In the genomic region with DNA sequence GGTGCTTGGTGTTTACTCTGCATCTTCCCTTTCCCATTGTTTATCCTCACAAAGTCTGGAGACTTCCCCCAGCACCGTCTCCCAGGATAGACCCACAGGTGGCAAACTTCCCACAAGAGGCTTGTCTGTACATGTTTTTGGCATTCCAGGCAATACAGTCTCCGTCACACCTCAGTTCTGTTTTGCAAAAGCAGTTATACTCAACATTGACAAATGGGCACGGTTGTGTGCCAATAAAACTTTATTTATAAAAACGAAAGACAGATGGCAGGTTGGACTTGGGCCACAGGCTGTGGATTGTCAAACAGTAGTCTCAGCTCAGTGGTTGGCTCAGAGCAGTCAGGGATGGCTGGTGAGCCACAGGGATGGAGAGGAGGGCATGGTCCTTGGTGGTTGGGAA, we compare ENCODE assay signal across 16 mouse cellular contexts.
DNase-seq lines count a peak whose midpoint lies in the region; ATAC-seq and TF ChIP-seq lines count a peak whose summit lies in the region.
"Had no signal": no experiment of that assay in that cellular context is flagged by ENCODE, and none has a peak within 500 bp of the region (broad histone marks: within the 10 kb centered on the region; RNA-seq: fewer than 3 reads in every experiment).

No protein-coding gene starts in this region.

- H3K4me1 ChIP-seq in stomach, postnatal 0 days (replicated peaks; ENCODE audit: control insufficient read depth, insufficient read depth) = peaks cover 4% of the 10 kb centered on the region

- H3K9me3 ChIP-seq in stomach, postnatal 0 days (ENCODE audit: control insufficient read depth, low read length) = no peaks in the 10 kb centered on the region
- H3K9me3 ChIP-seq: hindbrain, embryonic 13.5 days; limb, embryonic 13.5 days; neural tube, embryonic 12.5 days had no signal

- 0 out of 2 replicates have a peak overlapping the region, but pooled peaks have one; percentile 14 for H3K4me2 ChIP-seq in stomach, postnatal 0 days (replicated peaks; ENCODE audit: low read depth)
- H3K4me2 ChIP-seq: hindbrain, embryonic 13.5 days; limb, embryonic 13.5 days; neural tube, embryonic 12.5 days had no signal

- 40% methylated on average over 4 of the region's 4 CpGs for WGBS in stomach, postnatal 0 days

- peak overlapping the region; percentile 24; the same call in 1 of the 2 replicates for H3K4me3 ChIP-seq in left cerebral cortex, adult 2 months
- no peak overlapping the region for H3K4me3 ChIP-seq in layer of hippocampus, adult 2 months
- H3K4me3 ChIP-seq in stomach, postnatal 0 days (ENCODE audit: low read depth, low read length) = no peak overlapping the region
- H3K4me3 ChIP-seq: hindbrain, embryonic 13.5 days; limb, embryonic 13.5 days; neural tube, embryonic 12.5 days had no signal

- intact Hi-C loops in left cerebral cortex, adult 2 months (cut with DNase I) = no loop called here
- intact Hi-C loops in left cerebral cortex, postnatal 4 days (cut with DNase I) = no loop called here

- ATAC-seq in stomach, postnatal 0 days (ENCODE audit: low FRiP score, low TSS enrichment) = no peak

- no peak for DNase-seq in left cerebral cortex, adult 2 months (ENCODE audit: extremely low spot score in 1 of 2, low spot score in 2 of 2)
- DNase-seq in left cerebral cortex, postnatal 4 days = no peak
- DNase-seq in right cerebral cortex, postnatal 4 days = peak; percentile 55
- DNase-seq in right cerebral cortex, postnatal 25 days = no peak
- DNase-seq in layer of hippocampus, adult 2 months (ENCODE audit: low spot score in 2 of 2) = peak; percentile 29 to 50
- no peak for DNase-seq in stomach, postnatal 0 days (ENCODE audit: low spot score)
- DNase-seq in urinary bladder, postnatal 25 days (ENCODE audit: low spot score) = no peak
- DNase-seq: cerebellum, adult 11 months; cerebellum, postnatal 36 days; gastrocnemius, postnatal 14 days; heart, postnatal 14 days had no signal

- no peak for TF ChIP-seq CTCF in left cerebral cortex, adult 2 months (IDR thresholded peaks at IDR 0.05)
- TF ChIP-seq CTCF in layer of hippocampus, adult 2 months (conservative IDR thresholded peaks at IDR 0.05) = no peak
- TF ChIP-seq CTCF in stomach, postnatal 0 days (IDR thresholded peaks at IDR 0.05; ENCODE audit: low read depth) = no peak

- H3K36me3 ChIP-seq in stomach, postnatal 0 days (ENCODE audit: control insufficient read depth, insufficient read depth, low read length) = no peaks in the 10 kb centered on the region
- H3K36me3 ChIP-seq: hindbrain, embryonic 13.5 days; limb, embryonic 13.5 days; neural tube, embryonic 12.5 days had no signal

- no peak for TF ChIP-seq EP300 in stomach, postnatal 0 days (optimal IDR thresholded peaks at IDR 0.05)

- no peak overlapping the region for H3K9ac ChIP-seq in stomach, postnatal 0 days (ENCODE audit: low read length)
- H3K9ac ChIP-seq: hindbrain, embryonic 13.5 days; limb, embryonic 13.5 days; liver, embryonic 14.5 days; neural tube, embryonic 12.5 days had no signal

- no peaks in the 10 kb centered on the region for H3K27me3 ChIP-seq in stomach, postnatal 0 days (ENCODE audit: control insufficient read depth, insufficient read depth, low read length)

- H3K27ac ChIP-seq in left cerebral cortex, adult 2 months = no peak overlapping the region
- H3K27ac ChIP-seq in layer of hippocampus, adult 2 months = no peak overlapping the region
- H3K27ac ChIP-seq in stomach, postnatal 0 days (replicated peaks) = no peak overlapping the region
- H3K27ac ChIP-seq: kidney, postnatal 0 days; limb, embryonic 13.5 days; liver, embryonic 14.5 days; neural tube, embryonic 12.5 days had no signal

Comparison
In these comparisons a context has a peak if more than half of its experiments do, and no peak if none do; other contexts are left out.
1. DNase-seq: peak in right cerebral cortex, postnatal 4 days (single experiment) and layer of hippocampus, adult 2 months (2 of 2); none in left cerebral cortex, adult 2 months (0 of 2), left cerebral cortex, postnatal 4 days (single experiment), right cerebral cortex, postnatal 25 days (single experiment), stomach, postnatal 0 days (single experiment) and urinary bladder, postnatal 25 days (single experiment).